Mouse (Mus musculus) ovary, adult 18-20 months (tissue): ENCODE results near the gene Epha2.

Experiments
- DNase-seq: peaks from one replicate; pipeline ENCODE4 v3.0.0; 2022; ENCODE audit warnings: low spot score, mixed read lengths

Epha2 gene

DNA sequence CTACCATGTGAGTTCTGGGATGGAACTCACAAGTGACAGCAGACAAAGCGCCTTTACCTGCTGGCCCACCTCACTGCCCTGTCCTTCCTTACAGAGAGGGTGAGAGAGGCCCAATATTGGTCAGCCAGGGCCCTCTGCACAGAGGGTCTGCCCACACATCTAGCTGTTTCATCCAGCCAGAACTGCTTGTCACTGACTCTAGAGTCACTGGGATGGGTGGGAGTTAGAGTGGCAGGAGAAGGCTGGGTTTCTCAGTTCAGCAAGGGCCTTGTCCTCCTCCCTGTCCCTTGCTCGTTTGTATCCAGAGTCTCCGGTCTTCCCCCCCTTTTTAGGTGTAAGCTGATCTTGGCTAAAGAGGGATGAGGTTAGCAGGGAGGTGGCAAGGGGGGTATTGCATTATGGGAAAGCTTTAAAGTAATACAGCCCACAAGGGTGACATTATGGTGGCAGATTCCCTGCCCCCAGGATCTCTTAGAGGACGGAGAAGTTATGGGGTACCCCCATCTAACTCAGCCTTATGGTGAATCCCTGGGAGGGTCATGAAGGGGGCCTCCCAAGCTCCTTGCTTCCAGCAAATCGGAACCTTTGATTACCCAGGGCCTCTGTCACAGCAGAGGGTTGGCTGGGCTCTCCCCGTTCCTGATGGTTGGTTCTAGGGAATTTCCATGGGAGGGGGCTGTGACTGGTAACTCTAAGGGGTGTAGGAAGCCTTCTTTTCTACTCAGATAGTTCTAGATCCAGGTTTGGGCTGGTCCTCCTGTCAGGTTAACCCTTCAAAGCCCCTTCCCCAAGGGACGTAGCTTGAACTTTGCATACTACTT is 2.6 kb downstream of the Epha2 start:
- no peak for DNase-seq

DNA sequence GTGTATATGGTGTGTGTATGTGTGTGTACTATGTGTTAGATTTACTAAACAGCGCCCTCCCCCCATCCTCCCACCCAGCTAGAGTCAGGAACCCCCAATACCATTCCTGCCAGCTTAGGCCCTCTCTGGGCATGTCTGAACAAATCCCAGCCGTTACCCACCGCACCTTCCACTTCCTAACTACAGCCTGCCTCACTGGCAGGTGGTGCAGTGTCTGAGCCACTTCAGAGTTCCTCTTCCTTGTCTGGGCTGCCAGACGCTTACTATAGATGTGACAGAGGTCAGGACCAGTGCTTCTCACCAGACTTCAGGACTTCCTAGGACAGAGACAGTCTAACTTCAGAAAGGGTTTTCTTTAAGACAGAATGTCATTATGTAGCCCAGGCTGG is 3.2 kb downstream of the Epha2 start:
- no peak for DNase-seq

DNA sequence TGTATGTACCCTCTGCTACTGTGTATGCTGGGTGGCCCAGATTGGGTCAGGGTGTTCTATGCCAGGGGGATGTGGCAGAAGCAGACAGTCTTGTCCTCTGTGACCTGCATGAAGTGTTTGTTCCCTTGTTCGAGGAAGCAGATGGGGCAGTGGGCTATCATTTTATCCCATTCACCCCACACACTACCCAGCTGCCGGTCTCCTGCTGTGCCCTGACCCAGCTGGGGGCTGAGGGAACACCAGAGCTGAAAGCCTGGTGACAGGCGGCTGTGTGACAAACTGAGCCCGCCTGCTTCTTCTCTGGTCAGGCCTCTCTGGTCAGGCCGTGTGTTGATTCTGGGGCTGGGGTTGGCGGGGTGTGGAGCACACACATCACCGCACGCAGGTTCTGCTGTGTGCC is 5.0 kb downstream of the Epha2 start:
- DNase-seq = no peak

DNA sequence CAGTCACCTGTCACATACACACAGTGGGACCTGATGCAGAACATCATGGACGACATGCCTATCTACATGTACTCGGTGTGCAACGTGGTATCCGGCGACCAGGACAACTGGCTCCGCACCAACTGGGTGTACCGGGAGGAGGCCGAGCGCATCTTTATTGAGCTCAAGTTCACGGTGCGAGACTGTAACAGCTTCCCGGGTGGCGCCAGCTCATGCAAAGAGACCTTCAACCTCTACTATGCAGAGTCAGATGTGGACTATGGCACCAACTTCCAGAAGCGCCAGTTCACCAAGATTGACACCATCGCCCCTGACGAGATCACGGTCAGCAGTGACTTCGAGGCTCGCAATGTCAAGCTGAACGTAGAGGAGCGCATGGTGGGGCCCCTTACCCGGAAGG is 7.3 kb downstream of the Epha2 start:
- no peak for DNase-seq

DNA sequence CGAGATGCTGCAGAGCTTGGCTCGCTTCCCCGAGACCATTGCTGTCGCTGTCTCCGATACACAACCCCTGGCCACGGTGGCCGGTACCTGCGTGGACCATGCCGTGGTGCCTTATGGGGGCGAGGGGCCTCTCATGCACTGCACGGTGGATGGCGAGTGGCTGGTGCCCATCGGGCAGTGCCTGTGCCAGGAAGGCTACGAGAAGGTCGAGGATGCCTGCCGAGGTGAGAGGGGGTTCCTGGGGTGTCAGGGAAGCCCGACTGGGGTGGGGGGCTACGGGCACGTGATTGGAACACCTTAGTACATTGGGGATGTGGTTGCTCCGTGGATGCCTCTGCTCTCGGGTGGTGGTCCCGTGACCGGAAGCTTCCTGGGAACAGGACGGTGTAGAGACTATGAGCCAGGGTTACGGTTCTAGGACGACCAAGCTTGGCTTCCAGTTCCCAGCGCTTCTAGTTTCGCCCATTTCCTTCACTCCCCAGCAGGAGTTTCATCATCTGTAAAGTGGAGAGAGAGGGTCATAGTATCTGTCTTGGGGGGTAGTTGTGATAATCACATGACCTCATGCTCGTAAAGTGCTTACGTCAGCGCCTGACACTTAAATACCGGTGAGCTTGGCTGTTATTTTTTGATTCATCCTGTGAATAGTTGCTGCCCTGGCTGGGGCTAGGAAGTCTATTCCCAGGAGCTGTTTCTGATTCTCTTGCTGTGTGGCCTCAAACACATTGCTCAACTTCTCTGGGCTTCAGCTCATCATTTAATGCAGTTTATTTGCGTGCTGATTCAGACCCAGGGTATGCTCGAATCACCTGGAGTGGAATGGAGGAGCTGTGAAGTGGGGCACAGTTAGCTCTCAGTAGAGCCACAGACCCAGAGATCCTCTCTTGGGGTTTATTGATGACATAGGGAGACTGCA is 8.1 kb downstream of the Epha2 start:
- DNase-seq = no peak

DNA sequence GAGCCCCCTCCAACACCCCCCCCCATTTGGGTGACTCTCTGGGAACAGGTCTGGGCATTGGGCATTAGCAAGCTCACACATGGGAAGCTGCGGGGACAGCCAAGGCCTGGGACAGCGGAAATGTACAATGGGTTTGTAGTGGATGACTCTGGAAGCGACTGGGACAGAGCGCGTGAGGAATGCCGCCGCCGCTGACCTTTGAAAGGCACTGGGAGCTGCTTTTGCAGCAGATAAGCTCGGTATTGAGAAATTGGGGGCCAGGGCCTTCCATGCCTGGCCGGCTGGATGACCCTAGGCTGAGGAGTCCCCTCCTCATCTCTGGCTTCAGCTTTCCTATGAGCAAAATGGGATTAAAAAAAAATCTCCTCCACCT is 8.7 kb downstream of the Epha2 start:
- no peak for DNase-seq

DNA sequence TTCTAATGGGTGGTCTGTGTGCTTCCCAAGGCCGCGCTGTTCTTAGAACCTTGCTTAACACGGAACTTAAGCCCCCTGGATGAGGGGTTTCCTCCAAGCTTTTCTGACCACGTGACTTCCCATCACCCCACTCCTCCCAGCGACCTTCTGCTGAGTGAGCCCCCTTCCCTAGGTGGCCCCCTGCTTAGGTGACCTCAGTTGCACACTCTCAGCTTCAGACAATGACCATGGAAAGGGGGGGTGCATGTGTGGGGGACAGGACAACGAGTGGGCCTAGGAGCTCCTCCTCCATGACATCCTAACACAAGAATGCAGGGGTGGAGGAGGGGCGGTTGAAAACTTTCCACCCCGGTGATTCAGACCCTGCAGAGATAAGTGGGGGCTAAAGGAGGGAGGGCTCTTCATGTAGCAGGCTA is 9.2 kb downstream of the Epha2 start:
- peak; percentile 56 for DNase-seq

DNA sequence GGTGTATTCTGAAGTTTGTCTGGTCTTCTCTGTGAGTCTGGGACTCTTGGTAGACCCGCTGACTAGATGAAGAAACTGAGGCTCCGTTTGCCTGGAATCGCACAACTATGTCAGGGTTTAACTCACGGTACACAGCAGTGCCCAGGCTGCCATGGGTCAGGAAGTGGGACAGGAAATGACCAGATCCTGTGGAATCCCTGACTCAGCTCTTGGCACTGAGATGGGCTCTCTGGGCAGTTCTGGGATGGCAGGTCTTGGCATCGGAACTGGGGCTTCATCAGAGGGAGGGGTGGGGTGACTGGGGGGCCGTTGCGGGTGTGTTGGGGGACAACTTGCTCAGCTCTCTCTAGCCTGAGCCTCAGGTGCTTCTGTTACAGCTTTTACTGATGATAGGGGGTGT is 10.0 kb downstream of the Epha2 start:
- no peak for DNase-seq

DNA sequence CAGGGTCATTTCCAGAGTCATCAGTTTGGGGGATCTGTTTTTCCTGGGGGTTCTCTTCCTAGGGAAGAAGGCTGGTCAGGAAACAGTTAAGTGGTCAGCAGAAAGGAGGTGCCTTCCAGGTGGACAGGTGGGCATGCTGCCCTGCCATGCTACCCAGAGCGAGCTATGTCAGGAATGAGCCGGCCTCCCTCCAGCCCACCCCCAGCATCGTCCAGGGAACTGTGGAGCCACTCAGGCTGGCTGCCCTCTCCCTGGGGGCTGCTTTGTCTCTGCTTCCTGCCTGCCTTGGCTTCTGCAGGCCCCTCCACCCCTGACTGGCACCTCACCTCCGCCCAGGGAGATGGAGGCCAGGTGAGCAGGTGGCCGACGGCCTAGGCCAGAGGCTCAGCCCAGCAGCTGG is 10.5 kb downstream of the Epha2 start:
- DNase-seq = no peak

DNA sequence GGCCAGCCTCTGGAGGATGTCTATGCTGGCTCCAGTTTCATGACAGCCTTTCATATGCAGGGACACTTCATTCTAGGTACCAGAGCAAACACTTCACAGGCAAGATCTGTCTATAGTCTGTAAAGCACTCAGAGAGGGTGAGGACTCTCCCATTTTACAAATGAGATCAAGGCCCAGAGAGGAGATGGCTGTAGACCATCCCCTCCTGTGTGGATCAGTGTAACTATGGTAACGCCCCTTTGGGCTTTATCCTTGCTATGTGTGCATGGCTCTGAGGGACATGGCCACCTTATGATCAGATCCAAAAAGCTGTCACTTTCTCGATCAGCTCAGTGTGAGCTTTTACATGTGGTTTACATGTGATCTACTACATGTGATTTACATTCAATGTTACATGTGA is 10.9 kb downstream of the Epha2 start:
- DNase-seq = no peak

DNA sequence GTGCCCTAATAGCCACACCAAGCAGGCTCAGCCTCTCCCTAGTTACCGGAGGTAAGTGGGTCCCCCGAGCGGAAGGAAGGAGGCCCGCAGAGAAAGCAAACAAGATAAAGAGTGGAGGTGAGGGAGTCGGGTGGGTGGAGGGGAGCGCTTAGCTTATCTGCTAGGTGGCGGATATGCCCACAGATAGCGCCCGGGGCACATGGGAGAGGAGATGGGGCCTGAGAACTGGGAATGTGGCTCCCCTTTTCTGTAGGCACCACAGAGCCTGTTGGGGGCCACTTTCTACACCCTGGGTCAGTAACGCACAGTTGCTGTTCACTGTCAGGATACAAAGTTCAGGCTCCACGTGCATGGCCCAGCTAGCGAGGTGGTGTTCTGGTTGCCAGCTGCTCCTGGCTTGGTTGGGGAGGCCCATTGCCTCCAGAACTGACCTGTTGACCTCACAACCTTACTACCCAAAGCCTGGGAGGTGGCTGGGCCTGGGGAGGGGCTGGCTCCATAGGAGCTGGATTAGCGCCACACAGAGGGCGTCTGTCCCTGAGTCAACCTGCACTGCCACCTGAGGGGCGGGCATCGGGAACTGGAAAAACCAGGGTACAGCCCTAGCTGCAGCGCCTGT is 11.6 kb downstream of the Epha2 start:
- no peak for DNase-seq

DNA sequence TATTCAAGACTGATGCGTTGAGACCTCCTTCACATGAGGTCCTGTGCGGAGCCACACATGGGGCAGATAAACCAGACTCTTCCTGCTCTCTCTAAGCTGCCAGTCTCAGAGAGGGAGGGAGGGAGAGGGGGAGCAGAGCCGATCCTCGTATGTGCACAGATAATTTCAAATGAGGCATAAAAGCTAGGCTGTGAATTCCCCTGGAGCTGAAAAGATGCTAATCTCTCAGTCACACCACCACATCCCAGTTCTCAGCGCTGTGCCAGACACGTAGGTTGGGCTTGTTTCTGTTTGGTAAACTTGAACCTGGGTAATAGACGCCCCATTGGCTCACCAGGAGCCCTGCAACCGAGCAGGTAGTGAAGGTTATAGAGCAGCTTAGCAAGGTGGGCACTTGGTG is 12.4 kb downstream of the Epha2 start:
- DNase-seq = no peak

DNA sequence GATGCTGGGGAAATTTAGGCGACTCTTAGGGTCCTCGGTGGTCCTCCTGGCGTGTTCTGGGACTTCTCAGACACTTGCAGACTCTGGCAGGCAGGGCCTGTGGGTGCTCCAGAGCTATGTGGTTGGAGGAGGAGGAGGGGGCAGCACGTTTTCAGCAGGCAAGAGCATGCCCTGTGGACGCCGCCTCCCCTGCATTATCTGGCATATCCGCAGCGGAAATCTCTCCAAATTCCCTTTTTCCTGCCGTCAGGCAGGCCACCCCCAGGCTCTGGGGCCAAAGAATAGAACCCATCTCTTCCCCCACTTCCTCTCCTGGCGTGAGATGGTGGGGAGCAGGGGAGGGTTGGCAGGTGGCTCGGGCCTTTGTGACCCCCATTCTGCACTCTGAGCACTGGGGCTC is 12.9 kb downstream of the Epha2 start:
- no peak for DNase-seq

DNA sequence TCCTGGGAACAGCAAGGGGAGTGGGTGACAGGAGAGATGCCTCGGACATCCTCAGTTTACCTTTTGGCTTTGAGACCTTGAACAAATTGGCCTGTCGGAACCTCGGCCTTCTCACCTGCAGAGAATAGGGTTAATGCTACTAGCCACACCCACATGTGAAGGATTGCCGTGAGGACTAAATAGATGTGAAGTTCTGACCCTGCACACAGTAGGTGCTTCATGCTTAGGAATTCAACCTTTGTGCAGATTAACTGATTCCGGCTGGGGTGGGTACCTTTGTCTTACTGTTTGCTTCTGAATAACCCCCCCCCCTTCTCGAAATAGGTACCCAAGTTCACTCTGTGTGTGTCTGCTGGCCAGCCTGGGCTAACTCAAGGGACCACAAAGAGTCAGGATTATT is 13.7 kb downstream of the Epha2 start:
- no peak for DNase-seq

DNA sequence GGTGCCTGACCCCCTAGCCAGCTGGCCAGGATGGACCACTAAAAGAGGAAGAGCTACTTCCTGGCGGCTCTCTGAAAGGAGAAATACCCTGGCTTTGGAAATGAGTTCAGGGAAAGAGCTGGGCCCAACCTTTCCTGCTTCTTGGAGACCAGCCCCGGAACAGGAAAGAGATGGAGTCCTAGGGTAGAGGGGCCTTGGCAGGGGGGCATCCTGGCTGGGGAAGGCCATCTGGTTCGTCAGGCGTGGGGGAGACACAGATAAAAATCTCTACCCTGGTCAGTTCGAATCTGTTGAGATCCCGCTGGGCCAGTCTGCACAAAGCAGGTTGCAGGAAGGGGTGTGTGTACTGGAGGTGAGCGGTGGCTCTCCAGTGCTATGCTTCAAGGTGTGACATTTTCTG is 15.0 kb downstream of the Epha2 start:
- no peak for DNase-seq

DNA sequence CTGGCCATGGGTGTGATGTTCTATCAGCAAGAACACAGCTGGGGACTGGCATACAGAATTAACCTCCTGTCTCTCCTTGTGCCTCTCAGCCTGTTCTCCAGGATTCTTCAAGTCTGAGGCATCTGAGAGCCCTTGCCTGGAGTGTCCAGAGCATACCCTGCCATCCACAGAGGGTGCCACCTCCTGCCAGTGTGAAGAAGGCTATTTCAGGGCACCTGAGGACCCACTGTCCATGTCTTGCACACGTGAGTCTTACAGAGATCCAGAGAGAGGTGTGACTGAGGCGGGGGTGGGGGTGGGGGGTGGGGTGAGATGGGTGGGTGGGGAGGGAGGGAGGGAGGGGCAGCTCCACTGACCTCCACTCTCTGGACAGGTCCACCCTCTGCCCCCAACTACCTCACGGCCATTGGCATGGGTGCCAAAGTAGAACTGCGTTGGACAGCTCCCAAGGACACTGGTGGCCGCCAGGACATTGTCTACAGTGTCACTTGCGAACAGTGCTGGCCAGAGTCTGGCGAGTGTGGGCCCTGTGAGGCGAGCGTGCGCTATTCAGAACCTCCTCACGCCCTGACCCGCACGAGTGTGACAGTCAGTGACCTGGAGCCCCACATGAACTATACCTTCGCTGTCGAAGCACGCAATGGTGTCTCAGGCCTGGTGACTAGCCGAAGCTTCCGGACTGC is 15.6 kb downstream of the Epha2 start:
- no peak for DNase-seq

DNA sequence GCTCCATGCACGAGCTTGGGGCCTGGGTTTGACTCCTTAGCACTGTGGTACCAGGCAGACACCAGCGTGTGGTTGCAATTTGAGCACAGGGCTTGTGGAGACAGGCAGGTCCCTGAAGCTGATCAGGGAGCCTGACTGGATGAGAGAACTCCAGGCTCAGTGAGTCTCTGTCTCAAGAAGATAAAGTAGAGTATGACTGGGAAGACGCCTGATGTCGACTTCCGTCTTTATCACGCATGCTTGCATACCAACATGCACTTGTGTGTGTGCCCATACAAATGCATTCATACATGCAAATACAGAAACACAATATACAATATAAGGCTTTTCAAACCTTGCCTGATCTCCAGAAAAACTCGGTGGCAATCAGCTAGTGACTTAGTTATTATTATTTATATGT is 16.9 kb downstream of the Epha2 start:
- no peak for DNase-seq

DNA sequence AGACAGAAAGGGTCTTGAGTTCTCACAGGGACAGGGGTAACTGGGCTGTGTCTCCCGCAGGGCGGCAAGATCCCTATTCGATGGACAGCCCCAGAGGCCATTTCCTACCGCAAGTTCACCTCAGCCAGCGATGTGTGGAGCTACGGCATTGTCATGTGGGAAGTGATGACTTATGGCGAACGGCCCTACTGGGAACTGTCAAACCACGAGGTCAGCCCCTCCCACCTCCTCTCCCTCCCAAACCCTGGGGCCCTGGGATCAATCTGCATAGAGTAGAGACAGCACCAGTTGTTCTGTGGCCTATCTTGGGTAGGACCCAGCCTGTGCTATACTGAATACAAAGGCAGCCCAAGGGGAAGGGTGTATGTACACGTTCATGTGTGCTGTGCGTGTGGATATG is 21.5 kb downstream of the Epha2 start:
- no peak for DNase-seq

DNA sequence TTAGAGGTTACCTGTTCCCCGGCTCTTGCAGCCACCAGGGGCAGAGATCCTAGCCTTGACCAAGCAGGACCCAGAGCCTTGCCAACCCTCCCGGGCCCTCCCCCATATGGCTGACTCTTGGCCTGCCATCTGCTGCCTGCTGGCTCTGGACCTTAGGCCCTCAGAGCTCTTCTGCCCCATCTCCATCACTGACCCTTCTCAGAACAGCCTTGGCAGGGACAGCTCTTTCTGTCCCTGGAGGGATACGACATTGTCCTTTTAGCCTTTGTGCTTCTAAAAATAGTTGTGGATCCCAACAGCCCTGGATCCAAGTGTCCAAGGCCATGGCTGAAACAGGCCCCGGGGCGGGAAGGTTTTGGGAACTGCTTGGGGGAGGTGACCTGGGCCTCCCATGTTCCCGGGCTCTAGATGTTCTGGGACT is 23.7 kb downstream of the Epha2 start:
- DNase-seq = no peak

DNA sequence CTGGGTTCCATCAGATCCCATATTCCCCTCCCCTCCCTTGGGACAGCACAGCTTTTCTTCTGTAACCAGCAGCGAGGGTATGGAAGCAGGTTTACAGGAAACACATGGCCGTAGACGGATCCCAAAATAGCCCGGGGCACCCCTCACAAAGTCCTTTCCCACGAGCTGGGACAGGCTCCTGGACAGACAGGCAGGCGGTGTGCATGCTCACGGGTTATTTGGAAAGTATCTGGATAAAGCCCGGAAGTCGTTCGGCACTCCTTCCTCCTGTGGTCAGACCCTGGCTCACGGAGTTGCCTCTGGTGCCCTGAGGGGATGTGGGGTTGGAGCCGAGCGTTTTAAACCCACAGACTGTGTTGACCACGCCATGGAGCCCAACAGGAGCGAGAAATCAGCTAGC is 24.6 kb downstream of the Epha2 start:
- no peak for DNase-seq

DNA sequence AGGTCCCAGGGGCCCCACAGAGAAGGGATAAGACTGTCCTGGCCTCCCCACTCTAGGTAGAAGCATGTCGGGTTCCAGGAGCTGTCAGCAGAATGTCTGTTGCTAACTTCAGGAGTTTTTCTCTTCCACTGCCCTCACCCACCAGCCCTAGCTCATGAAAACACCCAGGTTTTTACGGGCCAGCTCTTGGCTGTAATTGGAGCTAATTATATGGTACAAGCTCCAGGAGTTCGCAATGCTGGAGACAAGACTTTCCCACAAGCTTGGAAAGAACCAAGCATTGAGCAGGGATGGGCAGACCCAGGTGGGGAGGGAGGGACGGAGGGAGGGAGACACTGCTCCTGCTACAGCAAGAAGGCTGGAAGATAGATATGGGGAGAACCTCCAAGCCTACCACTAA is 26.0 kb downstream of the Epha2 start:
- no peak for DNase-seq

DNA sequence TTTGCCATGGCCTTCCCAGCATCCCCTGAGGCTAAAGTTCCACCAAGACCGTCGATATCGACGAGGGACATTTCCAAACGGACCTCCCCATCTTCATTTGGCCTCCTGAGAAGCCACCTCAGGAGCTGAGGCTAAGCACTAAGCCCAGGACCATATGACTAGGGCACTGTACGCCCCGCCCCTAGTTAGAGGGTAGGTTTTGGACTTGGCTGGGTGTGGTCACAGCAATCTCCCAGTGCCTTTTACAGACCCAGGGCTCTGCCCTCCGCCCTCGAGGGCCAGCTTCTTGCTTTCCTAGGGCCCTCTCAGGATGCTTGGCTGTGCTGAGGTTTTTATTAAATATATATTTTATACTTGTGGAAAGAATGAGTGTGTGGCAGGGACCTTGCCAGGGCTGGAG is 27.7 kb downstream of the Epha2 start:
- DNase-seq = no peak
